Mouse (Mus musculus) heart, postnatal 25 days (tissue): ENCODE data around the gene Zfp518b. TPM values are rescaled to one million over a fixed set of nuclear protein-coding genes. Genes with fewer than 3 reads are reported as not detected.

Source experiments
- DNase-seq: peaks from one replicate; pipeline ENCODE4 v3.0.0; 2022; ENCODE audit warnings: low spot score
- intact Hi-C: fragments of 180-260 bp; cut with DNase I; formaldehyde crosslinking; loops from one replicate; pipeline ENCODE4 v1.15.1; 2025
- total RNA-seq, 2 experiments: library from RNA; stranded (reverse); gene quantifications; 2 replicates each; pipeline ENCODE4 v1.2.3; 2021

Zfp518b gene
- total RNA-seq, 2 experiments from 2014 or later: 4.9 to 5.1 TPM

DNA sequence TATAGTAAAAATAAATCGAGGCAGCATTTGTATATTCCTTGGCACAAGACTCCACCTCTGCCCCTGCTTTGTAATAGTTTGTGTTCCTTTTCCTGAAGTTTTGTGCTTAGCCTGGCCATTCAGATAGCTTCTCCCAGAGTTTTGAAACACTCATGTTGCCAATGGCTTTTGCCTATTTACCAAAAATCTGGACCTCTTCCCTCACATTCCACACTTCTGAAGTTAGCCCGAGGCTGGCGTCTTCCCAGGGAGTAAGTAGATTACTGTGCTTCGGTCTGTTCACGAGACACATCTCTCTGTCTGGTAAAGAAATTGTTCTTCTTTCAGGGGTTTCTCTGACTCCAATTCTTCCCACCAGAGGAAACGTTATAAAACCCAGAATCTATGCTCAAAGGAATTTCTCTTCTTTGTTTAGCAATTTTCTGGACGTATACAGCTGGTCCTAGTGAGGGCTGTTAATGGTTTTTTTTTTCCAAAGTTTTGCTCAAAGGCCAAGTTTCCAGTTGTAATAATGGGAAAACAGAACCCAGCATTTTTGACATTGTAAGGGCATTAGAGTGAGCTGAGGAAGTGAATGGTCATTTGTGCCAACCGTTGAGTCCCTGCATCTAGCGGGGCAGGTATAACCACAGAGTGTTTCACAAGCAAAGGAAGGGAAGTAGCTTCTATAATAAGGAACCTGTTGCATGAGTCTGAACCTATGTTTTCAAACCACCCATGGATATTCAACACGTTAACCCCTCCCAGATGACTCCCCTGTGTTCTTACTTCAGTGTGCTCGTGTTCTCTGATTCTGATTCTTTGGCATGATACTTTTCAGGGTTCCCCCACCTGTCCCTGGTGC is 50.1 kb downstream of the Zfp518b start:
- DNase-seq: no peak
- intact Hi-C loops: no loop called here

DNA sequence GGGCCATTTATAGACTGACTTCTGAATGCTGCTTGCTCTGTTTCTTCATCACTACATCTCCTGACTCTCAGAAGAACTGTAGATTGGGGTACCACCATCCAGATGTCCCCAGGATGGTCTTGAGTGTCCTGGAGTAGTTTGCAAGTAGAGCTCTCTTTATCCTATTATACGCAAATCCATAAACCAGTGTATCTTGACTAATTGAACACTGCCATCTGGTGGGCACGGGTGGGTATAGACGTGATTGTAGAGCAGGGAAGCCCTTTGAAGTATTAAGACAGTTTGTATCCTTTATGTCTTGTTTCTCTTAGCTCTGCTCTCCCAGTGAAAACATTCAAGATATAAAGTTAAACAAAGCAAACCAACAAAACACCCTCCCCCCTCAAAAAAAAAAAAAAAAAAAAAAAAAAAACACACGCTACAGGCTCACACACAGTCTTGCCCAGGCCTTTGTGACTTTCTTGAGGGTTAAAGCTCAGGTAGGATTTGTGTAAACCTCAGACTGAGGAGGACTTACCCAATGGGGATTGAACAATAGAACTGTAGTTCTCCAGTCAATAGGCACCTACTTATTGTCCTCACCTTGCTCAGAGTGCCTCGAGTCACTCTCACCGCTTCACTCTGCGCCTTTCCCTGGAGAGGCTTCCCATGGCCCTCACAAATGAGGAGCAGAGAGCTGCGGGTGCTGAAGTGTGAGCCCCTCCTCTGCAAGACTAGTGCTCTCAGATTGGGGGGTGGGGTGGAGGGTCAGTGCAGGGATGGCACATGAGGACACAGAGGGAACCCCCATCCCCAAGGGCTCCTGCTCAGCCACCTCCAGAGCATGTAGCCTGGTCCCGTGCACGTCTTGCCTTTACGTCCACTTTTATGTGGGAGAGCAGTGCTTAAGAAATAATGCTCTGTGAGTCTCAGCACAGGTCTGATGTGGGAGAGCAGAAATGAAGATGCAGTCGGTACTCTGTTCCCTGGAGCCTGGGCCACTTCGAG is 51.9 kb downstream of the Zfp518b start:
- intact Hi-C loops: loop anchor here (1.0 kb wide), 1 partner anchor 52 kb away; no protein-coding TSS in a partner anchor
- no peak for DNase-seq

DNA sequence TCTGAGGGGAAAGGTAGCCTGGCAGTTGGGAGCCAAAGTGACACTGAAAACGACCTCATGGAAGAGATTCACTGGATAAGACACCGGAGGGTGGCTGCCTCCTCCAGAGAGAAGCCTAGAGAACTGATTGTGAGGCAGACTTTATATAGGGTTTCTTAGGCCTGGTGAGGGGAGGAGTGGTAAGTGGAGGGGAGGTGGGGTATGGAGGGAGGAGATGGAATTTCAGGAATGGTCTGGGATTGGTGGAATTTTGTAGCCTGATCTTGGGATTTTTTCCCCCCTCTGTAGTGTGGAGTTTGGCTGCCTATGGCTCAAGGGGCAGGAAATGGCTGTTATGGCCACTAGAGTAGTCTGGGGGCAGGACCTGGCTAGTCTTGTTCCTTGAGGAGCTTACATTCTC is 56.6 kb downstream of the Zfp518b start:
- intact Hi-C loops: no loop called here
- no peak for DNase-seq

DNA sequence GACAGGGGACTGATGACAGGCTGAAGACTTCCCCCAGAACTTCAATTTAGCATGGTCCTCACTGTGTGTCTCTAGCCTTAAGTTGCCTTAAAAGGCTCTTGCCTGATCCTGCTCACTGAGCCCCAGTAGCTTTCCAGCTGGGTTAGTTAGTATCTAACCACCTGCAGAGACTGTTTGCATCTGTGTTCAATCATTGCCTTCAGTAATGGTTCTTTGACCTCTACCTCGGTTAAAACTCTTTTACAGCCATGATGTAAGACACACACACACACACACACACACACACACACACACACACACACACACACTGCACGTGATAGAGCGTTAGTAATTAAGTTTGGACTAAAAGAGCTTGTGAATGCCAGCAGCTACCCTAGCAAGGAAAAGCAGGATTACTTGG is 57.7 kb downstream of the Zfp518b start:
- intact Hi-C loops: no loop called here
- DNase-seq: no peak

DNA sequence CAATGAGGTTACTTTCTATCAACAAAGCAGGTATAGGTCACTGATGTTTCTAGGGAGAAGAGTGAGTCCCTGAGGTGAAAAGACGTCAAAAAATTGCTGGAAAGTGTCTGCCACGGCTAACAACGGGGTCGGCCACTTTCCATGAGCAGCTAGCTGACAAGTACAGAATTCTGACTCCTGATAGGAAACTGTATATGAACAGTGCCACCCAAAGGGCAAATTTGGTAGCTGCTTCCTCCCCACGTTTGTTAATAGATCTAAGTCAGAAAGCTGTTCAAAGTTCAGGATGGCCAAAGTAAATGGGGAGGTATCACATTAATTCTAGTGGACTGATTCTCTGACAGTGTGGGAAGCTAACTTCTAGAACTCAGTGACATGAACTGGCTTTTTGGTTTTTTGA is 63.8 kb downstream of the Zfp518b start:
- DNase-seq: no peak
- intact Hi-C loops: no loop called here

DNA sequence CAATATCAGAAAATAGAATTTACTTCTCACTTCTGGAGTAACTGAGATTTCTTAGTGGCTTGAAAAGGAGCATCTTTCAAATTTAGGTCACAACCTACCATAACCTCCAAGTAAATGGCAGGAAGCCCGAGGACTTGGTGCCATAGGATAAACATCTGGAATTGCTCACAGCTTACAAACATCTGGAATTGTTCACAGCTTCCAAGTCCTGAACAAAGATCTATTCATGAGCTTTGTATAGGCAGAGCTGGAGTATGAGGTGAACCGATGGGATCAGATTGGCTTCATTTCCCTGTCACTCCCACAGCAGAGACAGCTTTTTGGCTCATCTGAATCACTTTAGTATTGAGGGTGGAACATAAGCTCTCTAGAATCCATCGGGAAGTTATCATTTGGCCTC is 65.7 kb downstream of the Zfp518b start:
- intact Hi-C loops: no loop called here
- no peak for DNase-seq

Other genes starting within 250 kb of the Zfp518b start
- 1 to 10 TPM; 1.1 to 1.6 TPM for gene Slc2a9, start 181.7 kb downstream of the Zfp518b start, total RNA-seq
- 100 to 1,000 TPM; 129 to 137 TPM for gene Wdr1, start 121.6 kb downstream of the Zfp518b start, total RNA-seq
- not detected for gene Clnk, start 192.0 kb upstream of the Zfp518b start, total RNA-seq